Mouse (Mus musculus): Measurements from ENCODE around the gene Peli2.

DNA sequence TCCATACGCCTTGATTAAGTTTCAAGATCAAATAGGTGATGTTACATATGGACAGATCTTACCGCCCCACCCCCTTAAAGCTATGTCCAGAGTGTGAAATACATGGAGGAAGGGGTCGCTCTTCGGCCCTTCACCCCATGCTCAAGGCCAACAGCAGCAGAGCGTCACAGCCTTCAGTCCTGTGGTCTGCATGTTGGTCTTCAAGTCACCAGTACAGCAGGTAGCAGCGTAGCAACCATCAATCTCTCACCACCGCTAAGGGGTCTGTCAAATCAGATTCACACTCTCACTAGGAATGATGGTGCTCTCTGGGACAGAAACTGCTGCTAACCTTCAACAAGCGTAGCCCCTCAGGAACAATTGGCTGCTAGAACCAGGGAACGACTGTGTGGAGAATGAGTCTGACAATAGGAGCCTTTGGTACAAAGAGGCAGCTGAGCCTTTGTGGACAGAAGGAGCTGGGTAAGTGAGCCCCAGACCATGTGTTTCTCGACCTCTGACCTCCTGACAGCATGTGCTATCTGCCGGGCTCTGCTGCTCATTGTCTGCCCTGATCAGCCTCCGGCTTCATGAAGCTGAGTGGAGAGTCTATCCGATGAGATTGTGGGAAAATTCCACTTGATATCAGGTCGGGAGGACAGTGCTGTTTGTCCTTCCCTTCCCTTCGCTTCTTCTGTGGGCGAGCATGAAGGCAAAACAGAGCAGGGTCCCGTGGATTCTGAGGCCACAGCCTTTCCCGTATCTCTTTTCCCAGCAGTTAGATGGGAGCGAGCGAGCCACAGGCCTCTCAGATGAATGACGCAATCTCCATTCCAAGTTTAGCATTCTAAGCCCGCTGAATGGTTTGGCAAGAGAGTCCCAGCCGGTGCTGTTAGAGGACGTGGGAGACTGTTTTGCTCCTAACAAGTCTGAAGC, 47.1 kb upstream of the Peli2 start:
- TF ChIP-seq CTCF (IDR thresholded peaks at IDR 0.05) (no peak), EP300 (IDR thresholded peaks at IDR 0.05) (no peak)
